Mouse (Mus musculus): Measurements from ENCODE around the gene Fam166b. TPM values are rescaled to one million over a fixed set of nuclear protein-coding genes. Genes with fewer than 3 reads are reported as not detected.

Gene Fam166b
- polyA plus RNA-seq, 1 experiment, result not detected

DNA sequence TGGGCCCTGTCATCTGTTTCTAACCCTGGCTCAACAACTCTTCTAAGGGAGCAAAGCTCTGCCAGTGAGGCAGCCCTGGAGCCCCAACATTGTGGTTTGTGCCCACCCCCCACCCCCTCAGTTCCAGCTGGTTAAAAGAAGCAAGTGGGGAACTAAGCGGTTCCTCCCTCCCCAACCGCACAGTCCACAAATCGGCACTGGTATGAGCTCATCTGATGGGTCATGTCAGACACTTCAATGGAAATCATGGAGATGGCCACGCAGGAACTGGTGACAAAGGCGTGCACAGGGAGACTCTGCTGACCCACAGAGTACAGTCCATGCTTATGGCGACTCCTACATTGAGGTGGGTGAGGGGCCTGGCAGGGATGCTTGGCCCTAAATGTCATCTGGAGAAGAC is 37.0 kb upstream of the Fam166b start:
- Histone ChIP-seq H3K36me3 (ENCODE audit: control insufficient read depth, insufficient read depth, low read length) (no peaks in the 10 kb centered on the region), H3K27ac (ENCODE audit: insufficient read depth, low read length) (peak overlapping the region; percentile 80), H3K27me3 (ENCODE audit: control insufficient read depth, insufficient read depth, low read length) (no peaks in the 10 kb centered on the region), H3K4me3 (ENCODE audit: extremely low read depth, insufficient read depth, insufficient read length) (no peak overlapping the region), H3K4me1 (ENCODE audit: control insufficient read depth, insufficient read depth, insufficient read length) (peaks cover 15% of the 10 kb centered on the region; the same call in 1 of the 2 replicates)
- 31% methylated on average over 6 of the region's 6 CpGs for WGBS
- no peak for DNase-seq (ENCODE audit: low read depth in 1 of 2, low spot score in 2 of 2)
- no peak for TF ChIP-seq POLR2A (IDR thresholded peaks at IDR 0.05; ENCODE audit: low read depth, low read length)

GRCm38 (mm10) chr4:43463102-43463501 is 34.2 kb upstream of the Fam166b start:
- Histone ChIP-seq H3K27ac (ENCODE audit: insufficient read depth, low read length) (no peak overlapping the region), H3K4me3 (ENCODE audit: extremely low read depth, insufficient read depth, insufficient read length) (no peak overlapping the region), H3K4me1 (ENCODE audit: control insufficient read depth, insufficient read depth, insufficient read length) (peaks cover 16% of the 10 kb centered on the region; the same call in 1 of the 2 replicates), H3K36me3 (ENCODE audit: control insufficient read depth, insufficient read depth, low read length) (no peaks in the 10 kb centered on the region), H3K27me3 (ENCODE audit: control insufficient read depth, insufficient read depth, low read length) (no peaks in the 10 kb centered on the region)
- TF ChIP-seq CTCF (IDR thresholded peaks at IDR 0.05; ENCODE audit: extremely low read depth, insufficient read depth, insufficient read length, insufficient replicate concordance) (no peak), POLR2A (IDR thresholded peaks at IDR 0.05; ENCODE audit: low read depth, low read length) (no peak)
- WGBS, result 86% methylated on average over 5 of the region's 5 CpGs
- no peak for DNase-seq (ENCODE audit: low read depth in 1 of 2, low spot score in 2 of 2)

GRCm38 (mm10) chr4:43457124-43457523 is 28.2 kb upstream of the Fam166b start:
- Histone ChIP-seq H3K27ac (ENCODE audit: insufficient read depth, low read length) (peak overlapping the region; percentile 91), H3K36me3 (ENCODE audit: control insufficient read depth, insufficient read depth, low read length) (0 out of 2 replicates have a peak, but pooled peaks cover 2% of the 10 kb centered on the region), H3K27me3 (ENCODE audit: control insufficient read depth, insufficient read depth, low read length) (no peaks in the 10 kb centered on the region), H3K4me3 (ENCODE audit: extremely low read depth, insufficient read depth, insufficient read length) (no peak overlapping the region), H3K4me1 (ENCODE audit: control insufficient read depth, insufficient read depth, insufficient read length) (peaks cover 33% of the 10 kb centered on the region; the same call in 1 of the 2 replicates)
- no peak for TF ChIP-seq CTCF (IDR thresholded peaks at IDR 0.05; ENCODE audit: extremely low read depth, insufficient read depth, insufficient read length, insufficient replicate concordance)
- no peak for TF ChIP-seq POLR2A (IDR thresholded peaks at IDR 0.05; ENCODE audit: low read depth, low read length)
- WGBS, result 5% methylated on average over 8 of the region's 8 CpGs
- DNase-seq (ENCODE audit: low read depth in 1 of 2, low spot score in 2 of 2), result peak in 1 of 2 experiments; percentile 79

DNA sequence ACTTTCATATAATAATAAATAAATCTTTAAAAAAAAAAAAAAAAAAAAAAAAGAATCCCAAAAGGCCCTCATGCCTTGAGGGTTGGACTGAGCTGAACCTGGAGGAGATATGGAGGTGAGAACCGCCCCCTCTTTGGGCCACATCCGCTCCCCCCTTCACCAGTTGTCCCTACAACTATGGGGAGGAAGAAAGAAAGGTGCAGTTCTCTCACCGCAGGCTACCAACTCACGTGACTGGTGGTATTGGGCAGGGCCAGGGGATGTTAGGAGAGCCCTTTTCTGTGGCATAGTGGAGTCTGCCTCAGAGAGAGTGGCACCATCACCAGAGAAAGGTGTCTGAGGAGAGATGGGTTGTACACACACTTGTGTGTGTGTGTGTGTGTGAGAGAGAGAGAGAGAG is 27.5 kb upstream of the Fam166b start:
- peaks cover 3% of the 10 kb centered on the region; the same call in 1 of the 2 replicates for H3K36me3 ChIP-seq (ENCODE audit: control insufficient read depth, insufficient read depth, low read length)
- H3K4me1 ChIP-seq (ENCODE audit: control insufficient read depth, insufficient read depth, insufficient read length), result peaks cover 36% of the 10 kb centered on the region; the same call in 1 of the 2 replicates
- peak; percentile 77 to 85 for DNase-seq (ENCODE audit: low read depth in 1 of 2, low spot score in 2 of 2)
- H3K27ac ChIP-seq (ENCODE audit: insufficient read depth, low read length), result peak overlapping the region; percentile 91
- TF ChIP-seq CTCF (IDR thresholded peaks at IDR 0.05; ENCODE audit: extremely low read depth, insufficient read depth, insufficient read length, insufficient replicate concordance) (no peak), POLR2A (IDR thresholded peaks at IDR 0.05; ENCODE audit: low read depth, low read length) (peak; percentile 15; the same call in 1 of the 2 replicates)
- 9% methylated on average over 4 of the region's 4 CpGs for WGBS
- no peaks in the 10 kb centered on the region for H3K27me3 ChIP-seq (ENCODE audit: control insufficient read depth, insufficient read depth, low read length)
- no peak overlapping the region for H3K4me3 ChIP-seq (ENCODE audit: extremely low read depth, insufficient read depth, insufficient read length)

DNA sequence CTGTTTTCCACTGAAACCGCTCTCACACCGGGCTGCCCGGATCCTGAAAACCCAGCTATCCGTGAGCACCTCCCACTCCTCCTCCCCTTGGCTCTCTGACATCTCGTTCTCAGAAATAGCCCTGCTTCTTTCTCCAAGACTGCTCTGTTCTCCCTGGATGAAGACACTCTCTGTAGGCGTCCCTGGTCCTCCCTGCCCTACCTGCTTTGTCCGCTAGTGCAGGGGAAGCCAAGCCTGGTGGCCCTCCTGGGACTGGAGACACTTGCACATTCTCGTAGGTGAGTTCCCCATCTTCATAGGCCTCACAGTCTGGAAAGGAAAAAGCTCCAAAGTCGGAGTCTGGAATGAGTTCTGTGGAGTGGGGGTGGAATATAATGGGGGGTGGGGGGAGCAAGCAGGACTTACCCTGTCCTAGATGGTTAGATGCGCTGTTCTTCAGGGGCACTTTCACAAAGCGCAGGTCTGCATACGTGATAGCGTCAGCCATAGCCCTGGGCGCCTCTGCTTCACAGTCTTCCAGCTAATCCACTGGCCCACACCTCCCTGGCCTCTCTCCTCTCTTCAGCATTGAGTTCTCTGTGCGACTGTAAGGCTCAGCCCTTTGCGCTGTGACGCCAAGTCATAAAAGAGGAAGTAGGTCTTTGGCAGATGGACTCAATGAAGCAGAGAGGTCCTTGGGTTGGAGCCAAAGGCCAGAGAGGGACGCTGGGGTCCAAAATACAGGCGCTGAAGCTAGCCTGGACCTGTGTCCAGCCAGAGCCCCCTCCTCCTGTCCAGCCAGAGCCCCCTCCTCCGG is 25.3 kb upstream of the Fam166b start, which contains the start of gene Cd72:
TSS of gene Cd72 (minus strand) at position 588 of the 796 bp plus-strand sequence.
- Histone ChIP-seq H3K27me3 (ENCODE audit: control insufficient read depth, insufficient read depth, low read length) (no peaks in the 10 kb centered on the region), H3K4me1 (ENCODE audit: control insufficient read depth, insufficient read depth, insufficient read length) (peaks cover 36% of the 10 kb centered on the region; the same call in 1 of the 2 replicates), H3K27ac (ENCODE audit: insufficient read depth, low read length) (peak within 1 kb of the TSS; percentile 96), H3K4me3 (ENCODE audit: extremely low read depth, insufficient read depth, insufficient read length) (peak within 1 kb of the TSS; percentile 70), H3K36me3 (ENCODE audit: control insufficient read depth, insufficient read depth, low read length) (peaks cover 9% of the 10 kb centered on the region; the same call in 1 of the 2 replicates)
- 7% methylated on average over 20 of the region's 20 CpGs for WGBS
- peak; percentile 68 to 75 for DNase-seq (ENCODE audit: low read depth in 1 of 2, low spot score in 2 of 2)
- peak; percentile 45; the same call in 1 of the 2 replicates for TF ChIP-seq CTCF (IDR thresholded peaks at IDR 0.05; ENCODE audit: extremely low read depth, insufficient read depth, insufficient read length, insufficient replicate concordance)
- peak; percentile 92 for TF ChIP-seq POLR2A (IDR thresholded peaks at IDR 0.05; ENCODE audit: low read depth, low read length)

- TF ChIP-seq CTCF (IDR thresholded peaks at IDR 0.05; ENCODE audit: extremely low read depth, insufficient read depth, insufficient read length, insufficient replicate concordance) (no peak), POLR2A (IDR thresholded peaks at IDR 0.05; ENCODE audit: low read depth, low read length) (peak; percentile 15; the same call in 1 of the 2 replicates)
- Histone ChIP-seq H3K4me3 (ENCODE audit: extremely low read depth, insufficient read depth, insufficient read length) (peak overlapping the region; percentile 70), H3K27ac (ENCODE audit: insufficient read depth, low read length) (peak overlapping the region; percentile 96), H3K4me1 (ENCODE audit: control insufficient read depth, insufficient read depth, insufficient read length) (peaks cover 36% of the 10 kb centered on the region; the same call in 1 of the 2 replicates), H3K27me3 (ENCODE audit: control insufficient read depth, insufficient read depth, low read length) (no peaks in the 10 kb centered on the region), H3K36me3 (ENCODE audit: control insufficient read depth, insufficient read depth, low read length) (peaks cover 10% of the 10 kb centered on the region; the same call in 1 of the 2 replicates)
- 3% methylated on average over 18 of the region's 18 CpGs for WGBS
- DNase-seq (ENCODE audit: low read depth in 1 of 2, low spot score in 2 of 2), result peak in 1 of 2 experiments; percentile 37
Observed at GRCm38 (mm10) chr4:43453413-43453812, 24.5 kb upstream of the Fam166b start.

Data from spleen, adult 2 months (tissue).